Mouse (Mus musculus): ENCODE results near the gene BC048562.

GRCm38 (mm10) chr9:108453458-108453857, 17.2 kb downstream of the BC048562 start:
- TF ChIP-seq CTCF (IDR thresholded peaks at IDR 0.05; ENCODE audit: extremely low read depth, insufficient read depth, insufficient read length, insufficient replicate concordance) (no peak), POLR2A (IDR thresholded peaks at IDR 0.05; ENCODE audit: low read depth, low read length) (no peak)
